Mouse (Mus musculus) intestine, embryonic 14.5 days (tissue): ENCODE measurements at regions not wholly inside any gene's neighbourhood (a gene's known extent, or its start where the extent isn't known, plus 50 kb on each side); places are given as distances from the start of the nearest gene placed in this dataset.

ENCODE experiments used
- ATAC-seq: fragments of 200-750 bp; cut with Nextera tagmentation; replicated peaks from 2 replicates; pipeline ENCODE4 v1.8.0; 2017; ENCODE audit warnings: low read depth, moderate number of reproducible peaks, moderate TSS enrichment, moderate library complexity; ENCODE audit not compliant: low FRiP score, low TSS enrichment
- DNase-seq: peaks from one replicate; pipeline ENCODE4 v3.0.0-alpha.2; 2018; ENCODE audit warnings: low spot score
- H3K27ac ChIP-seq: fragments of 300-500 bp; sonication (generic); 2 replicates; pipeline ENCODE4 v1.5.1; 2014; ENCODE audit warnings: low read depth, mild to moderate bottlenecking, control low read depth
- H3K27me3 ChIP-seq: fragments of 300-500 bp; sonication (generic); replicated peaks from 2 replicates; pipeline ENCODE4 v1.6.1; 2014; ENCODE audit warnings: low read length, control low read depth; ENCODE audit not compliant: control insufficient read depth, insufficient read depth
- H3K36me3 ChIP-seq: fragments of 300-500 bp; sonication (generic); 2 replicates; pipeline ENCODE4 v1.6.1; 2014; ENCODE audit warnings: low read length, control low read depth; ENCODE audit not compliant: control insufficient read depth, insufficient read depth
- H3K4me1 ChIP-seq: fragments of 300-500 bp; sonication (generic); replicated peaks from 2 replicates; pipeline ENCODE4 v1.6.1; 2014; ENCODE audit warnings: low read length, control low read depth, mixed read lengths; ENCODE audit not compliant: control insufficient read depth, insufficient read depth
- H3K4me2 ChIP-seq: fragments of 300-500 bp; sonication (generic); 2 replicates; pipeline ENCODE4 v1.6.1; 2014; ENCODE audit warnings: low read length
- H3K4me3 ChIP-seq: fragments of 300-500 bp; sonication (generic); 2 replicates; pipeline ENCODE4 v1.5.1; 2014; ENCODE audit warnings: low read depth, low read length, control low read depth, mixed read lengths
- H3K9ac ChIP-seq: fragments of 300-500 bp; sonication (generic); 2 replicates; pipeline ENCODE4 v1.6.1; 2014; ENCODE audit warnings: mild to moderate bottlenecking, low read length
- H3K9me3 ChIP-seq: fragments of 300-500 bp; sonication (generic); 2 replicates; pipeline ENCODE4 v1.6.1; 2016; ENCODE audit warnings: low read length, control low read depth; ENCODE audit not compliant: control insufficient read depth
- WGBS: fragments of 180-500 bp; shearing (Covaris S2); extraction: QIAGEN DNeasy Blood & Tissue Kit; methylation state at CpG from one replicate; pipeline ENCODE4 v1.1.7; 2014; 5-methylcytosine and 5-hydroxymethylcytosine counted together

DNA sequence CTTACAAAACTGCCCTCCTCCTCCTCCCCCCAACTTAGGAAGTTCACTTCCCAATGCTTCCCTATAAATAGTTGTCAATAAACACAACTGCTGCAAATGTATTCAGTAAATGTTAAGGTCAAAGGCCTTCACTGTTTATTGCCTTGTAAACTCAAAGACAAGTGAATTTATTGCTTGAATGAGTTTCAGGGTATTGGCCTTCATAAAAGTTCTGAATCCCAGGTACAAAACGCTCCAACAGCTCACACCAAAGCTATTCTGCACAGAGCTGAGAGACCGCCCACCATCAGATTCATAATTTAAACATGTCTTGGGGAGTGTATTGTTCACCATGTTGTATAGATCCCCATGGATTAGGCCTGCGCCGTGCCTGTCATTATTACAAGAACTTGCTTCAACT, 53.9 kb upstream of the Cdkn3 start:
- H3K9me3 ChIP-seq, result no peaks in the 10 kb centered on the region
- no peak overlapping the region for H3K4me3 ChIP-seq
- WGBS, result 30% methylated on average over 4 of the region's 4 CpGs
- DNase-seq, result no peak
- H3K27ac ChIP-seq, result no peak overlapping the region
- H3K27me3 ChIP-seq, result no peaks in the 10 kb centered on the region
- no peaks in the 10 kb centered on the region for H3K36me3 ChIP-seq
- H3K4me1 ChIP-seq, result peaks cover 8% of the 10 kb centered on the region; the same call in 1 of the 2 replicates
- no peak overlapping the region for H3K9ac ChIP-seq
- H3K4me2 ChIP-seq, result no peak overlapping the region
- ATAC-seq, result no peak

- 36% methylated on average over 9 of the region's 9 CpGs for WGBS
- Histone ChIP-seq H3K4me2 (peak overlapping the region; percentile 38), H3K9me3 (no peaks in the 10 kb centered on the region), H3K4me1 (peaks cover 8% of the 10 kb centered on the region; the same call in 1 of the 2 replicates), H3K27ac (no peak overlapping the region; the same call in 1 of the 2 replicates), H3K4me3 (no peak overlapping the region), H3K36me3 (no peaks in the 10 kb centered on the region), H3K9ac (no peak overlapping the region), H3K27me3 (no peaks in the 10 kb centered on the region)
- ATAC-seq (no peak; the same call in 1 of the 2 replicates), DNase-seq (no peak)
Observed at GRCm38 (mm10) chr14:46704316-46704751, 56.0 kb upstream of the Cdkn3 start.

DNA sequence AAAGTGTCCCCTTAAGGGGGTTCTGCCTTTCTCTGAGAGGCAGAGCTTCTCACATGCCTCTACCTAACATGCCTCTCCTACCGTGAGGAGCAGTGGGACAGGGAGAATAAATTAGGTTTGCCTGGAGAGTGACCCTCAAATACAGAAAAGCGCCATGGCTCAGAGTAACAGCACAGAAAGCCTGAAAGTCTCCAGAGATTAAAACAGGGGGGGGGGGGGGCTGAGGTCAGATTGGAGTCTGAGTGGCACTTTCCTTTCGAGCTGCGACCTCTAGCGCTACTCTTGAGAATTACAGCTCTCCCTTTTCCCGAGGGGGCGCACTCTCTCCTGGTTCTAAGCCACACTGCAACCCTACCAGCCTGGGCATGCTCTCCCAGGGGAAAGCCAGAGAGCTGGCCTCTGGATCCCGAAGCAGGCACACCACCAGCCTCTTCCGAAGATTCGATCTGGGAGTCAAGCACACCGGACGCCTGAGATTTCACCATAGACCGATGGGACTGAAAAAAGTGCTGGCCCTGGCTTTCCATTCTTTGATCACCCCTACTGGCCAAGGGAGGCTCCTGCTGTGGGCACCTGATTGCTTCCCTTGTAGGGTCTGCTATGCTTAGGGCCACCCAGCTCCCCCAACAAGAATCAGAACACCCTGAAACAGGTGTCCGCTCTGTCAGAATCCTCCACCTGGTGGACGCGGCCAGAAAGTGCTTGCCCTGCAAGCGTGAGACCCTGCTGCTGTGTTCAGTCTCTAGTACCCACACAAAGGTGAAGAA, 57.5 kb upstream of the Cdkn3 start:
- ATAC-seq (0 out of 2 replicates have a peak, but pooled peaks have one; percentile 34), DNase-seq (peak; percentile 78)
- WGBS, result 34% methylated on average over 17 of the region's 17 CpGs

DNA sequence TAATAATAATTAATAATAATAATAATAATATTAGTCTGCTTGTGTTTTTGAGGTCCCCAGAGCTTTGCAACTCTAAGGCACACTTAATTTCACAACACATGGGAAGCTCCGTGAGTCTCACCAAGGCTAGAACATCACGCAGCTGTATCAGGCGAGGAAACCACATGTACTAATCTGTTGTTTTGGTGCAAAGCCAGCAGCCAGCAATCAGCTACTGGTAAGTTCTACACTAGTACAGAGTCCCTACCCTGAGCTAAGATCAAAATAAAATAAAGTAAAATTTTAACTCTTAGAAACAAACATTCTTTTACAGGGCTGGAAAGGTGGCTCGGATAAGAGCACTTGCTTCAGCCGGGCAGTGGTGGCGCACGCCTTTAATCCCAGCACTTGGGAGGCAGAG, 67.8 kb upstream of the Cdkn3 start:
- H3K27ac ChIP-seq, result no peak overlapping the region
- no peaks in the 10 kb centered on the region for H3K9me3 ChIP-seq
- H3K4me3 ChIP-seq, result no peak overlapping the region
- H3K4me1 ChIP-seq, result no peaks in the 10 kb centered on the region
- WGBS, result 94% methylated on average over 7 of the region's 7 CpGs
- H3K9ac ChIP-seq, result no peak overlapping the region
- DNase-seq (no peak), ATAC-seq (no peak)
- no peaks in the 10 kb centered on the region for H3K36me3 ChIP-seq
- no peak overlapping the region for H3K4me2 ChIP-seq
- no peaks in the 10 kb centered on the region for H3K27me3 ChIP-seq

More for the DNA sequence above, 57.5 kb upstream of the Cdkn3 start:
- Histone ChIP-seq H3K27me3 (no peaks in the 10 kb centered on the region), H3K9ac (no peak overlapping the region), H3K27ac (no peak overlapping the region), H3K4me1 (peaks cover 8% of the 10 kb centered on the region; the same call in 1 of the 2 replicates), H3K4me3 (no peak overlapping the region), H3K36me3 (no peaks in the 10 kb centered on the region), H3K9me3 (no peaks in the 10 kb centered on the region), H3K4me2 (no peak overlapping the region)

DNA sequence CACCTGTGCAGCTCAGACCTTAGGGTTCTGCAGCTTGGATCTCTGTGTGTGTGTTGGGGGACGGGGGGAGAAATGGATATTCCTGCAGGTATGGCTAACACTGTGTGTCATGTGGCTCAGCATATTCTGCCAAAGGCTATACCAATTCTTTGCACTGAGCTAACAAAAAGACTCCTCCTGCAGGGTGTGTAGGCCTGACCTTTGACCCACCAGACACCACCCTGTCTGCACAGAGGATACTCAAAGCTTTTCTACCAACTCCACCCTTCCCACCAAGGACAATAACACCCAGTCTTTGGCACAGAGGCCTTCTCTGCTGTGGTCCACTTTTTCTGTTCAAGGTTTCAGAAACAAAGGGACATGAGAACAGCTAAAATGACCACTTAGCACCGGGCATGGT, 68.3 kb upstream of the Cdkn3 start:
- Histone ChIP-seq H3K27me3 (no peaks in the 10 kb centered on the region), H3K9me3 (no peaks in the 10 kb centered on the region), H3K4me2 (no peak overlapping the region), H3K27ac (no peak overlapping the region), H3K9ac (no peak overlapping the region), H3K36me3 (no peaks in the 10 kb centered on the region), H3K4me1 (no peaks in the 10 kb centered on the region), H3K4me3 (no peak overlapping the region)
- ATAC-seq (0 out of 2 replicates have a peak, but pooled peaks have one; percentile 27), DNase-seq (no peak)
- 90% methylated on average over 2 of the region's 2 CpGs for WGBS

DNA sequence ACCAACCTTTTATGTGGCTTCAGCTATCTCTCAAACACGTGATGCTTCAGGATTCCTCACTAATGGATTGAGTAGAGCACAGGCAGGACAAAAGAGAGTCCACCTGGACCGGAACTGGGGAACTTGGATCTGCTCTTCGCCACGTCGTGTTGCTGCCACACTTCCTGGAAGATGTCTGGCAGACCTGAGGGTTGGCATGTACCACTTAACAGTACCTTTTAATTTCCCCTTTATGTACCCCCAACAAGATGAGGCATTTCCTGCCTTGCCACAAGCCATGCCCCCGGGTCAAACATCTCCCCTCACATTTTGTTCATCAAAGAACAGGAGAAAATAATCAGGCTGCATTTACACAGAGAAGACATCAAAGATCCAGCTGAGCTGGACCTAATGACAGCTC, 77.6 kb upstream of the Cdkn3 start:
- no peak for ATAC-seq
- no peaks in the 10 kb centered on the region for H3K9me3 ChIP-seq
- no peak overlapping the region for H3K9ac ChIP-seq
- no peak overlapping the region for H3K4me3 ChIP-seq
- no peaks in the 10 kb centered on the region for H3K4me1 ChIP-seq
- 71% methylated on average over 6 of the region's 6 CpGs for WGBS
- no peak for DNase-seq
- no peaks in the 10 kb centered on the region for H3K27me3 ChIP-seq
- H3K4me2 ChIP-seq, result no peak overlapping the region
- no peaks in the 10 kb centered on the region for H3K36me3 ChIP-seq
- H3K27ac ChIP-seq, result no peak overlapping the region

DNA sequence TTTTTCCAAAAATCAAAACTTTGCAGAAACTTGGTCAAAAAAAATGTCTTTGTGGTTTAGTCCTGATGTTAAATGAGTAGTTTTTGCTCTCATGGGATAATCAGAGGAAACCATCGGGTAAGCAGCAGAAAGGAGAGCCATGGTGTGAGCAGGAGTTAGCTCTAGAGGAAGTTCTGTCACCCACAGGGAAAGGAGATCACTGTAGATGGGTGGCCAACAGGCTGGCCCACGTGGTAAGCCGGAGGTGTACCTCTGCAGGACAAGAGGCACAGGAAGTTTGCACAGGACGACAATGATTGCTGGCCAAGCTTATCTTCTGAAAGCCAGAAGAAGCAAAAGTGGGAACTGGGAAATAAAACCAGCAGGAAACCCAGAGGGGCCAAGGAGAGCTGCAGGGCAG, 81.4 kb upstream of the Cdkn3 start:
- Histone ChIP-seq H3K4me3 (no peak overlapping the region), H3K36me3 (no peaks in the 10 kb centered on the region), H3K27me3 (no peaks in the 10 kb centered on the region), H3K4me1 (no peaks in the 10 kb centered on the region), H3K9ac (no peak overlapping the region), H3K9me3 (no peaks in the 10 kb centered on the region), H3K27ac (no peak overlapping the region), H3K4me2 (no peak overlapping the region)
- DNase-seq, result no peak
- WGBS, result 58% methylated on average over 4 of the region's 4 CpGs
- no peak for ATAC-seq

DNA sequence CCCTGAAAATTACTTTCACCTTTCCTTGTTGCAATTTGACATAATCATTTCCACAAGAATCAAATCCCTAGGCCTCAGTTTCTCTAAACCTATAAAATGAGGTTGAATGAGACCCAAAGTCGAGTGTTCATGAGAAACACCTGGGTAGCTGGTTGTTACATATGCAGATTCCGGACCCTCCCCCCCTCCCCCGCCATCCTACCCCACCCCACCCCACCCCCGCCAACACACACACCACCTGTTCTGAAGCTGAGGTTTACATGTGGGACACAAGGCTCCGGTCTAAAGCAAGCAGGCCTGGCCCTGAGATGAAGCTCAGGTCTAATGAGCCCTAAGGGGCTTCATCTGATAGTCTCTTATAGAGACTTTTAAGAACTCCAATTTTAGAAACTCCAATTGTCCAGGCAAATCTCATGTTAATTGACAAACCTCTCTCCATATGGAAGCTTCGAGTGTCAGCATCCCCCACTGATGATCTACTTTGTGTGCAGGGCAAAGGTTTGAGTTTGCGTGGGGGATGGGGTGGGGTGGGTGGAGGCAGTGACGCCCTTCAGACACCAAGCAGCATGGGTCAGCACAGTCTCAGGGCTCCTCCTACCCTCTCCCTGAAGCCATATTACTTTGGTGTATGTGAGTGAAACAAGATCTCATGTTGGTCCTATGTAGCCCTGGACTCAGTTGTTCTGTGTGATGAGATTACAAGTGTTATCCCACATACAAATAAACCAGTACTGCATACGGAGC, 88.7 kb upstream of the Cdkn3 start:
- no peak overlapping the region for H3K4me2 ChIP-seq
- no peak overlapping the region for H3K9ac ChIP-seq

More for the DNA sequence above, 88.7 kb upstream of the Cdkn3 start:
- H3K9me3 ChIP-seq, result no peaks in the 10 kb centered on the region
- no peak overlapping the region for H3K4me3 ChIP-seq
- no peaks in the 10 kb centered on the region for H3K27me3 ChIP-seq
- H3K36me3 ChIP-seq, result no peaks in the 10 kb centered on the region
- 87% methylated on average over 9 of the region's 9 CpGs for WGBS
- H3K27ac ChIP-seq, result no peak overlapping the region
- no peak for ATAC-seq
- no peak for DNase-seq
- no peaks in the 10 kb centered on the region for H3K4me1 ChIP-seq
